Mouse (Mus musculus): Measurements from ENCODE around the gene Tmem59l. TPM values are rescaled to one million over a fixed set of nuclear protein-coding genes. Genes with fewer than 3 reads are reported as not detected.
"Not testable (repeated sequence)": the region's sequence is repeated elsewhere in the genome, so short reads cannot be mapped to it uniquely, and the experiment has no call there.

Tmem59l gene
- polyA plus RNA-seq, 1 experiment = 10.5 TPM

- TF ChIP-seq CTCF (IDR thresholded peaks at IDR 0.05; ENCODE audit: insufficient read depth, low read length) (no peak), POLR2A (IDR thresholded peaks at IDR 0.05; ENCODE audit: borderline replicate concordance, extremely low read depth, low read depth, low read length) (no peak)
- 1% methylated on average over 8 of the region's 8 CpGs for WGBS
- Histone ChIP-seq H3K4me1 (ENCODE audit: control insufficient read depth, insufficient read depth, low read length) (peaks cover 13% of the 10 kb centered on the region), H3K4me3 (replicated peaks; ENCODE audit: extremely low read depth, low read depth, low read length) (peak overlapping the region; percentile 97)
- no peak for DNase-seq
These were observed 40.0 kb upstream of the Tmem59l start for GRCm38 (mm10) chr8:70527111-70527511.

GRCm38 (mm10) chr8:70522592-70523403, 35.6 kb upstream of the Tmem59l start:
- Histone ChIP-seq H3K4me3 (replicated peaks; ENCODE audit: extremely low read depth, low read depth, low read length) (peak overlapping the region; percentile 94), H3K4me1 (ENCODE audit: control insufficient read depth, insufficient read depth, low read length) (peaks cover 10% of the 10 kb centered on the region)
- under 1% methylated on average over 50 of the region's 51 CpGs for WGBS
- TF ChIP-seq POLR2A (IDR thresholded peaks at IDR 0.05; ENCODE audit: borderline replicate concordance, extremely low read depth, low read depth, low read length) = peak; percentile 64; the same call in 1 of the 2 replicates
- TF ChIP-seq CTCF (IDR thresholded peaks at IDR 0.05; ENCODE audit: insufficient read depth, low read length) = peak; percentile 40
- DNase-seq = peak; percentile 93

- Histone ChIP-seq H3K4me1 (ENCODE audit: control insufficient read depth, insufficient read depth, low read length) (peaks cover 10% of the 10 kb centered on the region), H3K4me3 (replicated peaks; ENCODE audit: extremely low read depth, low read depth, low read length) (no peak overlapping the region)
- TF ChIP-seq CTCF (IDR thresholded peaks at IDR 0.05; ENCODE audit: insufficient read depth, low read length) = no peak
- no peak for TF ChIP-seq POLR2A (IDR thresholded peaks at IDR 0.05; ENCODE audit: borderline replicate concordance, extremely low read depth, low read depth, low read length)
- no peak for DNase-seq
- 53% methylated on average over 2 of the region's 2 CpGs for WGBS
These were observed 32.4 kb upstream of the Tmem59l start for GRCm38 (mm10) chr8:70519606-70520005.

DNA sequence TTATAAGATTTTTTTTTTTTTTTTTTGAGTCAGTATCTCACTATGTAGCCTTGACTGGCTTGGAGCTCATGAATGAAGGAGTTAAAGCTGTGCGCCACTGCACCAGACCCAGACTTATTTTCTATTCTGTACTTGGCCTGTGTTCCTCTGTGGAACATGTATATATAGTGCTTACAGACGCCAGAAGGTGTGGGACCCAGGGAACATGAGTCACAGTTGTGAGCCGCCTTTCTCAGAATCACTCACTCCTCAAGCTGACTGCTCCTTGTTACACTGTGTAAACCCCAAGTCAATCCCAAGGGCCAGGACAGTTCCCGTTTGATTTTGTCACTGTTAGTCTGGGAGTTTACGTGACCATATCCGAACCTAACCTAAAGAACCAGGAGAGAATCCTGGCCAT, 31.9 kb upstream of the Tmem59l start:
- 75% methylated on average over 6 of the region's 6 CpGs for WGBS
- DNase-seq = no peak
- no peak for TF ChIP-seq CTCF (IDR thresholded peaks at IDR 0.05; ENCODE audit: insufficient read depth, low read length)
- no peak for TF ChIP-seq POLR2A (IDR thresholded peaks at IDR 0.05; ENCODE audit: borderline replicate concordance, extremely low read depth, low read depth, low read length)
- Histone ChIP-seq H3K4me1 (ENCODE audit: control insufficient read depth, insufficient read depth, low read length) (peaks cover 10% of the 10 kb centered on the region), H3K4me3 (replicated peaks; ENCODE audit: extremely low read depth, low read depth, low read length) (no peak overlapping the region)

GRCm38 (mm10) chr8:70517940-70518643, 30.9 kb upstream of the Tmem59l start:
- 79% methylated on average over 10 of the region's 10 CpGs for WGBS
- no peak for DNase-seq
- TF ChIP-seq CTCF (IDR thresholded peaks at IDR 0.05; ENCODE audit: insufficient read depth, low read length) = no peak
- Histone ChIP-seq H3K4me1 (ENCODE audit: control insufficient read depth, insufficient read depth, low read length) (peaks cover 4% of the 10 kb centered on the region; the same call in 1 of the 2 replicates), H3K4me3 (replicated peaks; ENCODE audit: extremely low read depth, low read depth, low read length) (no peak overlapping the region)

DNA sequence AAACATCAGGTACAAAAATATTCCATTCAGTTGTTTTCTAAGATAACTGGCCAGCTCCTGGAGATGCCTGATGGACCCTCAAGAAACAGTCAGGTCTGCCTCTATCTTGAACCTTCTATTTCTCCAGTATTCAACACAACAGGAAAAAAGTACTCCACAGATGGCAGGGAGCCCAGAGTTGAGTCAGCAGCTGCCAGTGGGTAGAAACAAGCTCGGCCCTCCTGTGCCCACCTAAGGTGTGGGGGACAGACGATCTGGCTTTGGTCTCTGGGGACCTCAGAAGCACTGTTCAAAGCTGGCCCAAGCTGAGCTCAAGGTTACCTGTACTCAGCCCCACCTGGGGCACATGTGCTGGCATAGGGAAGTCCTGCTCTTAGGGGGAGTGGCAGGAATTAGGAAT, 26.3 kb upstream of the Tmem59l start:
- Histone ChIP-seq H3K4me1 (ENCODE audit: control insufficient read depth, insufficient read depth, low read length) (peaks cover 8% of the 10 kb centered on the region; the same call in 1 of the 2 replicates), H3K4me3 (replicated peaks; ENCODE audit: extremely low read depth, low read depth, low read length) (no peak overlapping the region)
- WGBS = 13% methylated on average over 2 of the region's 2 CpGs
- peak; percentile 37 for DNase-seq
- TF ChIP-seq POLR2A (IDR thresholded peaks at IDR 0.05; ENCODE audit: borderline replicate concordance, extremely low read depth, low read depth, low read length) (no peak), CTCF (IDR thresholded peaks at IDR 0.05; ENCODE audit: insufficient read depth, low read length) (no peak)

GRCm38 (mm10) chr8:70512253-70512903, 25.2 kb upstream of the Tmem59l start:
- no peak for DNase-seq
- WGBS = 86% methylated on average over 11 of the region's 11 CpGs
- Histone ChIP-seq H3K4me3 (replicated peaks; ENCODE audit: extremely low read depth, low read depth, low read length) (no peak overlapping the region), H3K4me1 (ENCODE audit: control insufficient read depth, insufficient read depth, low read length) (peaks cover 8% of the 10 kb centered on the region; the same call in 1 of the 2 replicates)
- no peak for TF ChIP-seq CTCF (IDR thresholded peaks at IDR 0.05; ENCODE audit: insufficient read depth, low read length)

DNA sequence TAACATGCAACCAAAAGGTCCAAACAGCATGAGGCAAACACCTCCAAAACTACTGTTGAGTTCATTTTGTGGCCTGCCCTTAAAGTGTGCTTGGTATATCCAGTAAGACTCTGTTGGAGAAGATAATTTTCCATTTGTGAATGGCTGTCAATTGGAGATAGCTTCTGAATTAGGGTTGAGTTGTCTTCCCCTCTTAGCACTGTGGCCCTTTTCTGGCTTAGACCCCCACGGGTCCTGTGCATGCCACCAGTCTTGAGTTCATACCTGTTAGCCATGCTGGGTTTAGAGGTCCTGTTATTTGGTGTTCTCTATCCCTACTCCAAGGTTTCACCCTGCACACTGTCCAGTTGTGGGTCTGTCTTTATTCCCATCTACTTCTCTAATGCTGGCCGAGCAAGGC, 24.6 kb upstream of the Tmem59l start:
- DNase-seq = no peak
- TF ChIP-seq CTCF (IDR thresholded peaks at IDR 0.05; ENCODE audit: insufficient read depth, low read length) = no peak
- TF ChIP-seq POLR2A (IDR thresholded peaks at IDR 0.05; ENCODE audit: borderline replicate concordance, extremely low read depth, low read depth, low read length) = no peak
- WGBS = 94% methylated on average over 2 of the region's 2 CpGs
- no peak overlapping the region for H3K4me3 ChIP-seq (replicated peaks; ENCODE audit: extremely low read depth, low read depth, low read length)
- peaks cover 9% of the 10 kb centered on the region; the same call in 1 of the 2 replicates for H3K4me1 ChIP-seq (ENCODE audit: control insufficient read depth, insufficient read depth, low read length)

- H3K4me1 ChIP-seq (ENCODE audit: control insufficient read depth, insufficient read depth, low read length) = peaks cover 11% of the 10 kb centered on the region
- DNase-seq = not testable (repeated sequence)
- WGBS = 67% methylated on average over 6 of the region's 6 CpGs
- peak overlapping the region; percentile 98 for H3K4me3 ChIP-seq (replicated peaks; ENCODE audit: extremely low read depth, low read depth, low read length)
These were observed 24.0 kb upstream of the Tmem59l start for GRCm38 (mm10) chr8:70511174-70511573.
